Mouse (Mus musculus) bone marrow, adult 2 months (tissue): ENCODE measurements around the gene Gm5615.

Source experiments
- CTCF ChIP-seq: fragments of 200-500 bp; IDR thresholded peaks from 2 replicates; pipeline ENCODE4 v1.5.1; 2011; ENCODE audit warnings: low read length, control low read depth; ENCODE audit not compliant: control insufficient read depth, insufficient read depth
- POLR2A ChIP-seq: fragments of 200-500 bp; IDR thresholded peaks from 2 replicates; pipeline ENCODE4 v1.6.1; 2011; ENCODE audit warnings: low read depth, mild to moderate bottlenecking, control low read depth, low read length, borderline replicate concordance; ENCODE audit not compliant: control insufficient read depth

- TF ChIP-seq CTCF (no peak), POLR2A (no peak)
These were observed 47.1 kb downstream of the Gm5615 start for GRCm38 (mm10) chr9:36494501-36495220.
